Mouse (Mus musculus): ENCODE results near the gene Rrnad1.

The Rrnad1 gene

DNA sequence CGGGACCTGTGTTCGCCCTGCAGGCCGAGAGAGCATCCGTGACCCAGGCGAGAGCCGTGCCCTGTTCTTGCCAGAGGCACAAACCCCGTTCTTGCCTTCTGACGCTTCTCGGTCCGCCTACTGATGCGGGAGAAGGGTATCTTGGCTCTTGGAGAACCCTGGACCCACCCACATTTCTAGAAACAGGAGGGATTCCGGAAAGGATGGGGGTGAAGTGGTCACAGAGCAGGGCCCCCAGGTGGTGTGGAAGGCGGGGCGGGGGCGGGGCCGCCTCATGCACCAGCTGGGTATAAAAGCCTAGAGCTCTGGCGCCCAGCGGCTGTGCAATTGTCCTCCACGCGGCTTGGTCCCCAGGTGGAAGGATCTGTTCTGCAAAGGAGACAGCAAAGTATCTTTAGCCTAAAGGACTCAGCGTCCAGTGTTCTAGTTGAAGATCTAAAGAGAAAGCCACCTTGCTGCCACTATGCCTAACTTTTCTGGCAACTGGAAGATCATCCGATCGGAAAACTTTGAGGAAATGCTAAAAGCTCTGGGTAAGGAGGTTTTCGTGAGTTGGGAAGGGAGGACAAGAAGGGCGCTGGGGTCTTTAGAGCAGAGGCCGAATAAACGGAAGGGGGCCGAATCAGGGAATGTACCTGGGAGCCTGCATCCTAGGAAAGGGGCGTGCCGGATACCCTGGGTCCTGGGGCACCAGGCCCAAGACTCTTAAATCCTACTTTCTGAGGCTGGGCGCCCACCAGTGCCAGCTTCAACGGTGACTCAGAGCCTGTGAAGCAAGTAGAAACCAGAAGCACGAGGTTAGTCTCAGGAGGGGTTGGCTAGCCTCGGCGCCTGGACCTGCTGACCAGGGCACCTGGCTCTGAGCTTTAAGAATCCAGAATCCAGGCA lies 18.1 kb upstream of the Rrnad1 start, which contains the start of gene Crabp2:
Gene Crabp2 (plus strand): TSS at position 289 of the 888 bp plus-strand sequence.
- peak; percentile 58 for DNase-seq (ENCODE audit: low spot score)

DNA sequence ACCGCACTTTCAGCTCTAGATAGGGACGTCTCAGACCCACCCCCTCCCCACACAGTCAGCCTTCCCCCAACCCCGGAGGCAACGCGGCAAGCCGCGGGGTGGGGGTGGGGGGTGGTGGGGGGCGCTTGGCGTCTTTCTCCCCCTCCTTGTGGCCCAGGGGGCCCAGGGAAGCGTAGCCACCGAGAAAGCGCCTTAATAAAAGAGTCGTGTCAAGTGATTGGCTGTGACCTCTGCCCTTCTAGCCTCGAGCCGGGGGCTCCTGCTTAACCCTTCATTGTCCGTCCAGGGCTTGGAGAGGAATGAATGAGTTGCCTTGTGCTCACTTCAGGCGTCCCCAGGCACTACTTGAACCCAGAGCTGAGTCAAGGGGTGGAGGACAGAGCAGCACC lies 17.3 kb upstream of the Rrnad1 start:
- peak; percentile 77 for DNase-seq (ENCODE audit: low spot score)

DNA sequence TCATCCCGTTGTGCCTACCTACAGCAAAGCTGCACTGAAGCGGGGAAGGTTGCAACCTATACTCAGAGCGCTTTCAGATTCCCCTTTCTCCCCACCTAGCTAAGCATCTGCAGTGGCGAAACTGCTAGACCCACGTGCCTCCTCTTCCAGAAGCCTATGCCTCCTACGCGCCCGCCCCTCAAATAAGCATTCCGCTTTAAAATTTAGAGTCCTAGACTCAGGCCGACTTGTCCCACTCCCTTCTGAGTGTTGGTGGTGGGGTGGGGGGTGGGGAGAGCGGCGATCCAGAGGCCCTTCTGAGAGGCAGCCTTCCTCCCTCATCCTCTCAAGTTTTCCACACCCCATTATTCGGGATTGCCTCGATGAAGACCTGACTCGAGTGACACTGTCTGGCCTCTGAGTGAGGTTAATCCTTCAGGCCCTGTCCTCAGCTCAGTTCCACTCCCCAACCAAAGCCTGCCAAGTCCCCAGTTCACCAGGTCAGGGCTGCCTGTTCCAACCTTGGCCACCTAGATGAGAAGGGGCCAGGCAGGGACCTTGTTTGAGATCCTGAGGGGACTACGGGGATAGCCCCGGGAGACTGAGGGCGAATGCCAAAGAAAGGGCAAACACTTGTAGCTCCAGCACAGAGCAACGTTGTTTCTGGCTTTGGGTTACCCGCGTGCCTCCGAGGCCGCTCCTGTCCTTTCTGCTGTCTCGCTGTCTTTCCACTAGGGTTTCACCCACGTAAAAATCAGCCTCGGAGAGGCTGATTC lies 16.7 kb upstream of the Rrnad1 start:
- no peak for DNase-seq (ENCODE audit: low spot score)

DNA sequence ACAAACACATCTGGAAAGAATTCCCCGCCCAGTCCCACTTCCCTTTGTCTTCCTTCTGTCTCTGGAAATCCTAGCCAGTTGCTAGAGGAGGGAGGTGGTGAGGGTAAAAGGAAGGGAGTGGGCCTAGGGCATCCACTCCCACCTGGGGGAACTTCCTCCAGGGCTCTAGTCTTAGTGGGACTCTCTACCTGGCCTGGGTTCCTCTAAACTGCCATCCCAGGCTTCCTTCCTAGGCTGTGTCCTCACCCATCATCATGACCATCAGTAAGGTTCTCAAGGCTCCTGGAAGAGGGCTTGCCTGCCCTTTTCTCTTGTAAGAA lies 16.0 kb upstream of the Rrnad1 start:
- no peak for DNase-seq (ENCODE audit: low spot score)

DNA sequence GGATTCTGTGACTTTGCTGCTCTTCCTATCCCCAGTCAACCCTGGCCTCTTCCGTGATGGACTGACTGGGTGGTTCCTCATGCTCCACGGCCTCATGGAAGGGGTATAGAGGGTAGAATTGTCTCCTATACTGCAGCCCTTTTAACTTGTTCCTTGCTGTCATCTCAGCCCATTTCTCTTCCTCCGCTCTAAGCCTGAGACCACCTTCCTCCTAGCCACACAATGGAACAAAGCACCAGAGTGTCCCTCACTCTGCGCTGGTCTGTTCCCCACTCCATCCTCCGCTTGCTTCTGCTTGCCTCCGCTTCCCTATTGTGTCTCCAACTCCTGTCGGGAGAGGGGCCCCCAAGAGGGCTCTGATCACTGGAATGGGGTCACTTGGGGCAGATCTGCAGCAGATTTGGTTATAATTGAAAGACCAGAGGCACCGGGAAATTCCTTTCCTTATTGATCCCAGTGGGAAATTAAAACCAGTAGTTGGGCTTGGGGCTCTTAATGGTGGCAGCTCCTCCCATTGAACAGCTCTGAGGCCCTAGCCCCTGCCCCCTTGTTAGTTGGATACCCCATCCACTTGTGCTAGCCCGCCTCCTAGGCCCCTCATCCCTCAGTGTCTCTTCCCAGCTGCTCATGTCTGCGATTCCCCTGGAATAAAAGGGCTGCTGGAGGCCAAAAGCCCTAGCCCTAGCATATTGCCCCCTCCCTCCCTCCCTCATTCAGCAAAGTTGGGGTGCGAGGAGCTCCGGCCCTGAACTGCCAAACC lies 15.4 kb upstream of the Rrnad1 start:
- DNase-seq (ENCODE audit: low spot score): no peak

DNA sequence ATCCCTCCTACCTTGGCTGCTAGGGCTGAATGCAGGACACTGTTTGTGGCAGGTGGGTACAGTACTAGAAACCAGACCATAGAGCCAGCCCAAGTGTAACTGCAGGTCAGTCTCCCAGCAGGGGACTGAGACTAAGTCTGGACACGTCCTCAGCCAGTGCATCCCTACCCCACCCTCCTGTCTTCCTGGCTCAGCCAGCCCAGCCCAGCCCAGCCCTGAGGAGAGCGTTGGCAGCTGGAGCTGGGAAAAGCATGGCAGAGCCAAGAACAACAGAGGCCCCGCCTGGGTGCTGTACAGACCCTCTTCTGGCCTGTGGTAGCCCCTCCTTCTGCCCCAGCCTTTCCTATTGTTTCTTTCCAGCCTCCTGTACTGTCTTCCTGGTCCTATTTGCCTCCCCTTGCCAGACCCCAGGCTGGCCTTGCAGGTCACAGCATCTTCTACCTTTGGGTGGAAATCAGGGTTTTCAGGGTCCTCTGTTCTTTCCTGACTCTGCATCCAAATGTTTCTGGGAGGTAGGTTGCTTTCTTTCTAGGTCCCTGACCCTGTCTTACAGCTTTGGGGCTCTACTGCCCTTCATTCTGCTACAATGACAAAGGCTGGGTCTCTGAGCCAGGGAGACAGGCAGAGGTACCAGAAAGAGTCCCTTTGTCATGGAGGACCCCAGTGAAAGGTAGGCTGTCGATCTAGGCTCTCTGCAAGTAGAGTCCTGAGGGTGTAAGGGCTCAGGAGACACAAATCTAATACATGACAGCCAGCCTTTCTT lies 14.5 kb upstream of the Rrnad1 start:
- no peak for DNase-seq (ENCODE audit: low spot score)

DNA sequence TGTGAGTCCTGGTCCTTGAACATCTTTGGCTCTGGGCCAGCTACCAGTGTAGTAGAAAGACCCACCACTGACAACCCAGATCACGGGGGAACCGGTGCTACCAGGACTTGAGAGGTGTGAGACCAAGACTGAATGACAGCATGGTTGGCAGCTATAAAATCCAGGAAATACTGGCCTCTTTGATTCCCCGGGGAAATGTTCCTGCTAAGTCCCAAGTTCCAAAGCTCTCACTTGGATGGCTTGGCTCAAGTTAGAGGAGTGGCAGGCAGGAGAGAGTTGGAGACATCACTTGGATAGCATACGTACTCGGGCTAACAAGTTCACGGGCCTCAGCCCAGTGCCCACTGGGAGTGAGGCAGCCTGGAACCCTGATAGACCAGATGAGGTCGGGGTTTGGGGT lies 13.1 kb upstream of the Rrnad1 start:
- DNase-seq (ENCODE audit: low spot score): no peak

DNA sequence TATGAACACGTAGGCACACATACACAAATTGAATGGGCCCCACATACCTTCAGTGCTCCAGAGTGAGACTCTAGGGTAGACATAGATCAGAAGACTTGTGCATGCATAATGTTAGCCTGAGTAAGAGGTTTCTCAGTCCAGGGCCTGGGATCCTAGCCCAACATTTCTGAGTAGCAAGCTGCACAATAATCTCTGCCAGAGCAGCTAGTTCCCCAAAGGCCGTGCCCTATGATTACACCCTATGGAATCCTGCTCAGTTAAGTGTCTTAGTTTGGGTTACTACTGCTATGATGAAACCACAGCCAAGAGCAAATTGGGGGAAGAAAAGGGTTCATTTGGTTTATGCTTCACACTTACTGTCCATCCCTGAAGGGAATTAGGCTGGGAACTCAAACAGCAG lies 12.0 kb upstream of the Rrnad1 start:
- no peak for DNase-seq (ENCODE audit: low spot score)

DNA sequence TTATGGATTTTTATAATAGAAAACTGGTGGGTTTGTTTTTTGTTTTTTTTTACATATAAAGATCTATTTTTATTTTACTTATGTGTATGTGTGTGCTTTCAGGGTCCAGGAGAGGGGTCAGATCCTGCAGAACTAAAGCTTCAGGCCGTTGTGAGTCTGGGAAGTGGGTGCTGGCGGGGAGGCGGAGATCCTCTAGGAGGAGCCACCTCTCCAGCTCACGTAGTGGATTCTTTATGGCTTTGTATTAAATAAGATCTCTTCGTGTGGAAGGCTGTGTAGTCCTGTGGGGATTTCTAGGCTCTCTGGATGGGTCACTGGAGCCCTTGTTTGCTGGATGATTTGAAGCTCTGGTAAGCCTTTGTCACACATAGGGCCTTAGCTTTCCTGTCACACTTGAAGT lies 10.1 kb upstream of the Rrnad1 start:
- DNase-seq (ENCODE audit: low spot score): no peak

DNA sequence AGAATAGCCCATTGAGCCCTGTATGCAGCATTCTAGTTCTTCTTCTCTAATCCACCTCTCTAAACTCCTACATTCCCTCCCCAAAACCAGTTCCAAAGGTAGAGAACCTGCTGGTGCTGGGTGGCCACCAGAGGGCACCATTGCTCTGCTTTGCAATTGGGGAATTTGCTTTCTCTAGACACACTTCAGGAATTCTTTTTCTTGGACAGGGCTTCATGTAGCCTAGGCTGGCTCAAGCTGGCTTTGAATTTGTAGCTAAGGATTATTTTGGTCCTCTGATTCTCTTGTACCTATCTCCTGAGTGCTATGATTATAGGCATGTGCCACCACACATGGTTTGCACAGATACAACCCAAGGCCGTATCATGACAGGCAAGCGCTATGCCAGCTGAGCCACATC lies 5.3 kb upstream of the Rrnad1 start:
- DNase-seq (ENCODE audit: low spot score): peak; percentile 59

DNA sequence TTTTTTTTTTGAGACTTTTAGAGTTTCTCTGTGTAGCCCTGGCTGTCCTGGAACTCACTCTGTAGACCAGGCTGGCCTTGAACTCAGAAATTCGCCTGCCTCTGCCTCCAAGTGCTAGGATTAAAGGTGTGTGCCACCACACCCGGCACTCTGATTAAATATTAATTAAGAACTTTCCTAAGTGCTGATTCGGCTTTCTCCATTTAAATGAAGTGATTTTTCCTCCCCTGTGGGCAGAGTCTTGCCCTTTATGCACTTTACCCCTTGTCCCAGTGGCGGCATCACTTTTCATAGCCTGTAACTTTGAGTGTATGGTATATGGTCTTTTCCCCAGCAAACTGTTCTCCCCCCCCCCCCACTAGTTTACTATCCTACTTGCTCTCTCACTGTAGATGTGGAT lies 4.7 kb upstream of the Rrnad1 start:
- DNase-seq (ENCODE audit: low spot score): no peak

DNA sequence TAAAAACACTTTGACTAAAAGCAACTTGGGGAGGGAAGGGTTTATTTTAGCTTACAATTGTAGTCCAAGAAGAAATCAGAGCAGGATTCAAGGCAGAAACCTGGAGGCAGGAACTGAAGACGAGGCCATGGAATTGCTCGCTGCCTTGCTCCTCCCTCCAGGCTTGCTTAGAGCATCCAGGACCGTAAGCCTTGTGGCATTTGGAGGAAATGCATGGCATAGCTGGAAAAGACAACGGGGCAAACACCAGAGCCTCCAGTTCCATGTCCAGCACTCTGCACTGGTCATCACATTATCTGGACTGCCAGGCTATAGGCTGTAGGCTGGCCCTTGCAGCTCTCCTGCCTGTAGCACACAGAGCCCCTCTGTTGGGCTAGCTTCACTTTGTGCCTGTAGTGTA lies 4.0 kb upstream of the Rrnad1 start:
- DNase-seq (ENCODE audit: low spot score): no peak

DNA sequence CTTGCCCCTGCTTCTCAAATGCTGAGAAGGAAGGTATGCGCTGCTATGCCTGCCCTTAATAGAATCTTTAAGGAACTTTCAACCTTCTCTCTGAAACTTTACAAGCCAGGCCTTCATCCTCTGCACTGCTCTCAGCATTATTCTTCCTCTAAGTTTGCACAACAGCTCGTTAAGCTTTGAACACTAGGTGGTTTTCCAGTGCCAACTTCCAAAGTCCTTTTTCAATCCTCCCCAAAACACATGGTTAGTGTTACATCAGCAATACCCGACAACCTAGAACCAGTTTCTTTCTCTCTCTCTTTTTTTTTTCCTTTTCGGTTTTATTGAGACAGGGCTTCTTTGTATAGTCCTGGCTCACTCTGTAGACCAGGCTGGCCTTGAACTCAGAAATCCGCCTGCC lies 3.5 kb upstream of the Rrnad1 start:
- DNase-seq (ENCODE audit: low spot score): no peak

DNA sequence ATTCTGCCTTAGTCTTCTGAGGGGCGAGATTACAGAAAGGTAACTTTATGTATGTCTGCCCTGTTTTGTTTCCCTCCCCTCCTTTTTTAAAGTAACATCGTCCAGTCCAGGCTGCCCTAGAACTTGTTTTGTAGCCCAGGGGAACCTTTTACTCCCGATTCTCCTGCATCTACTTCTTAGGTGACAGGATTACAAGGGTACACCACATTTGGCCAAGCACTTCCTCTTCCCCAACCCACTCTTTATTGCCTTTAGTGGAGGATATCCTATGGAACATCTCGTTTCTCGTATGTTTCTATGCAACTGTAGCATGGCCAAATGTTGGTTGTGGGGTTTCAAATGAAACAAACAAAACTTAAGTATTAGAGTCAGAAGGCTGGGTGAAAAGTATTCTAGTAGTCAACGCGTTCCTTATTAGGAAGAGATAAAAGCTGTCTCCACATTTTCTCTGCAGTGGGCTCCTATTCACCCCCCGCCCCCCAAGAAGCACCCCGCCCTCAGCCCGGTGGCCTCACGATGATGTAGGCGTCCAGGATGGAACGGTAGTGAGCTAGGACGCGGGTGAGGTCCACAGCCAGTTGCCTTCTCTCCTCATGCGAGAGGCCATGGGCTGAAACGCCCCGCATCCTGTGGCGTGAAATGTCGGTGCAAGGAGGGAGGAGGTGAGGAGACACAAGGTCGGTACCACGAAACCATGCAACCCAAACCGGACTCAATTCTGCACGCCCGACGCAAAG lies 1.0 kb downstream of the Rrnad1 start:
- no peak for DNase-seq (ENCODE audit: low spot score)

DNA sequence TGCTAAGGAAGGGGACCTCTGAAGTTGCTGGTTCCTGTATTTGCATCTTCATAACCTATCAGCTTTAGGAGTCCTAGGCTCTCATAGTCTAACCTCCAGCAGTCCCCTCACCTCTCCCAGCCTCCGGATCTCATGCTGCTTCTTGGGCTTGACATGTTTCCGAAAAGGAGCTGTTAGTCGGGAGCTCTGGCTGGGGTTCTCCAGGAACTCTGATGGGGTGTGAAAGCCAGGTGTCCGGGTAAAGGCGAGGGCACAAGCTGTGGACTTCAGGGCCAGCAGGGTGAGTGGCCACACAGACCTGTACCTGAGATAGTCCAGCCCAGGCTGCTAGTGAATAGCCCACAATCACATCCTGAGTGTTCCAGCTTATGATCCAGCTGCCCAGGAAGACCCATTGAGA lies 3.1 kb downstream of the Rrnad1 start:
- DNase-seq (ENCODE audit: low spot score): no peak

DNA sequence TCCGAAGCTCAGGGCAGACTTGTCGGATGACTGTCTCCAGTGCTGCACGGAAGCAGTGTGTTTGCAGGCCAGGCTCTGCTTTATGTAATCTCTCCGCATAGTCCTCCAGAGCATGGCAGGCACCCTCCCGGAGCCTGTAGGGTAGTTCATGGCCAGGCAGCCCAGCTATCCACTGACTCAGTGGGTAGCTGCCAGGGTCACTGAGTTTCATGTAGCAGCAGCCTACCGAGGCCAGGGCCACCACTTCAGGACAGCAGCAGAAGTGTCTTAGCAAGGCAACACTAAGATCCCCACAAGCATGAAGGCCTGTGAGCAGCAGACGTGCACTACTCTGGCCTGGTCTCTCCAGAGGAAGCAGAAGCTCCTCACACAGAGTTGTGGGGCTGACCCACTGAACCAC lies 5.5 kb downstream of the Rrnad1 start:
- no peak for DNase-seq (ENCODE audit: low spot score)

DNA sequence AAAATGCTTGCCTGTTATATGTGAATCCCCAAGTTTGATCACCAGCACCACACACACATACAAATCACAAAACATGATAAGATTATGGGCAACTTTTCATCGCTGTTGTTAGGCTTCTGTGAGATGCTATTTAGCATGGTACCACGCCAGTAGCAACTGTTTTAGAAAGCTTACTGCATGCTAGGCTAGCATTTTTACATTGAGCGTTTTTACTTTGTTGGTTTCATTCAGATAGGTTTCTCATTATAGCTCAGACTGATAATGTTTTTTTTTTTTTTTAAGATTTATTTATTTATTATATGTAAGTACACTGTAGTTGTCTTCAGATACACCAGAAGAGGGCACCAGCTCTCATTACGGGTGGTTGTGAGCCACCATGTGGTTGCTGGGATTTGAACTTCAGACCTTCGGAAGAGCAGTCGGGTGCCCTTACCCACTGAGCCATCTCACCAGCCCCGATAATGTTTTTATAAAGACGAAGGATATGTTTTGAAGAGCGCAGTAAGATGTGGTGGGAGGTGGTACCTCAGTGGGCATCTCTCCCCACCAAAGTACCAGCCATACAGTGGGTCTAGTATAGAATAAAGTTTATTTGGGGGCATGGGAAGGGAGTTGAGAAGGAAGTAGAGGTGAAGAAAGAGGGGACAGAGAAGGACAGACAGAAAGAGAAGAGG lies 10.1 kb downstream of the Rrnad1 start:
- DNase-seq (ENCODE audit: low spot score): no peak

DNA sequence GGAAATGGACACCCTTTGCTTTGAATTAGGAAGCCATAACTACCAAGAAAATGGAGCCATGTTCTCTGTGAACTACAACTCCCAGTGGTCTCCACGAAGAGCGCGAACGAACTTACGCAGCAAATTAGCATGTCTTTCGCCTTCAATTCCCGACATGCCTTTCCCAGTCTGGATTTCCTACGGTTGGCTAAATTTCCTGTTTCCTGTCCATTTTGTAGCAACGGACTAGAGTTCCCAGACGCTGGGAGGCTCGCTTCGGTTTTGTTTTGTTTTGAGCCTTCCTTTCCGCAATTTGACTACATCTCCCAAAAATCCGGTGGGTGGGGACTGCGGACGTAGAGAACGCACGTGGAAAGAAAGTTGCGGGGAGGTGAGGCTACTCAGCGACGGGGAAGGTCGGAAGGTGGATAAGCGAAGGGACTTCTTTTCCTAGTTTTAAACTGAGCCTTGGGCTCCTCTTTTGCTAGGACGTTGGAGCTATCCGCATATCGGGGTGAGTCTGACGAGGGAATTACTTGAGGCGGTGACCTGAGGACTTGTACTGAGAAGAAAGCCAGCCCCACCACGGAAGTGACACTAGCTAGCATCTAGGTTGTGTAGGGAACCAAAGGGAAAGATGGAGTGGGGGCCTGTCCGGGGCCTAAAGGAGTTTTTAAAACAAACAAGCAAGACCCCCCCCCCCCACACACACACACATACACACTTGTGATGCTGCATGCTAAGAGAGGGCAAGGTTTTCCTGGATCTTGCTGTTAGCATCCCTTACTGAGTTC lies 11.0 kb downstream of the Rrnad1 start, which contains the start of gene Mrpl24:
Gene Mrpl24 (plus strand): TSS at position 171 of the 773 bp plus-strand sequence.
- DNase-seq (ENCODE audit: low spot score): peak; percentile 86

DNA sequence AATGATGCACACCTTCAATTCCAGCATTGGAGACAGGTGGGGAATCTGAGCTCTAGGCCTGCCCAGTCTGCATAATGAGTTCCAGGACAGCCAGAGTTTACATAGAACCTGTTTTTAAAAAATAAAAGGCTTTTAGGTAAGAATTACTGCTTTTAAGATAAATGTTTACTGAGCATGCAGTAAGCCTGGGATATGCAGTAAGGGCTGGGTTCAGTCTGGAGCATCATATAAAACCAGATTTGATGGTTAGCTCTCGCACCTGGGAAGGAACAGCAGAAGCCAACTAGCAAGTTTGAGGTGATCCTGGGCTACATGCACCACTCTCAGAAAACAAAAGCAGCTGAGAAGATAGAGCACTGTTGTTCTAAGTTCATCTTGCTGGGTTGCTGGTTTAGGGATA lies 12.0 kb downstream of the Rrnad1 start:
- no peak for DNase-seq (ENCODE audit: low spot score)

DNA sequence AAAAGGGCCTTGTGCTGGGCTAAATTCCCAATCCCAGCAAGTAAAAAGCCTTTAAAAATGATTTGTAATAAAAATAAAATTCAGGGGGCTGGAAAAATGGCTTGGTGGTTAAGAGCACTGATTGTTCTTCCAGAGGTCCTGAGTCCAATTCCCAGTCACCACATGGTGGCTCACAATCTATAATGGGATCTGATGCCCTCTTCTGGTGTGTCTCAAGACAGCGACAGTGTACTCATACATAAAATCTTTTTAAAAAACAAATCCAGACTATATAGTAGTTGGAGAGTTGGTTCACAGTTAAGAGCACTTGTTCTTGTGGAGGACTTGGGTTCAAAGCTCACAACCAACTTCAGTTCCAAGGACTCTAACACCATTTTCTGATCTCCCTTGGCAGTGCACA lies 13.5 kb downstream of the Rrnad1 start:
- no peak for DNase-seq (ENCODE audit: low spot score)

Data from yolk sac, embryonic 10.5 days (tissue).